Mouse (Mus musculus) liver, postnatal 0 days (tissue): ENCODE measurements around the gene 4930407I10Rik.

ENCODE experiments used
- CTCF ChIP-seq: sonication (generic); IDR thresholded peaks from 2 replicates; pipeline ENCODE4 v1.5.1; 2016; ENCODE audit warnings: antibody characterized with exemption, low read depth
- EP300 ChIP-seq: IDR thresholded peaks from 2 replicates; pipeline ENCODE4 v1.6.1; 2016; ENCODE audit warnings: antibody characterized with exemption, low read depth, mild to moderate bottlenecking

GRCm38 (mm10) chr15:82035904-82036689, 22.9 kb upstream of the 4930407I10Rik start:
- peak; percentile 53 for TF ChIP-seq CTCF
- TF ChIP-seq EP300 = no peak
